Mouse (Mus musculus) heart, postnatal 4 days (tissue): ENCODE results near the gene Tekt3. TPM values are rescaled to one million over a fixed set of nuclear protein-coding genes. Genes with fewer than 3 reads are reported as not detected.

ENCODE experiments used
- DNase-seq: peaks from one replicate; pipeline ENCODE4 v3.0.0; 2021
- total RNA-seq, 2 experiments: library from RNA; stranded (reverse); gene quantifications; 2 replicates each; pipeline ENCODE4 v1.2.3; 2021

Gene Tekt3
- not detected for total RNA-seq

DNA sequence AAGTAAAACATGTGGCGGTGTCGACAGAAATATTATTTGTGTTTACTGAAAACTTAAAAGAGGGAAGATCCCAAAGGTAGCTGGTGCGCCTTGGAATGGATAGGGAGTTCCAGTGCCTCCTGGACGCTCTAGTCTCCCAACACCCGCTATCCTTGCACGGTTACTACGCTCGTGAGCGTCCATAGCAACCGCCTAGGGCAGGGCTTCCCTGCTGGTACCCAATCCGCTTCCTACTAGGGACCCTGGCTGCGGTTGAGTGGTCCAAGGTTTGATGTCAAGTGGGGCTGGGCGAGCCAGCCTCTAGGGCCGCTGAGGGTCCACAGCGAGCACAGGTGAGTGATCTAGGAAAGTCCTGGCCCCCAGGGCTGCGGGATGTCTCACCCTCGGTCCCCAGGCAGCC lies at the start of gene Tekt3:
Gene Tekt3 (plus strand): TSS at position 209 of the 400 bp plus-strand sequence.
- DNase-seq = no peak

DNA sequence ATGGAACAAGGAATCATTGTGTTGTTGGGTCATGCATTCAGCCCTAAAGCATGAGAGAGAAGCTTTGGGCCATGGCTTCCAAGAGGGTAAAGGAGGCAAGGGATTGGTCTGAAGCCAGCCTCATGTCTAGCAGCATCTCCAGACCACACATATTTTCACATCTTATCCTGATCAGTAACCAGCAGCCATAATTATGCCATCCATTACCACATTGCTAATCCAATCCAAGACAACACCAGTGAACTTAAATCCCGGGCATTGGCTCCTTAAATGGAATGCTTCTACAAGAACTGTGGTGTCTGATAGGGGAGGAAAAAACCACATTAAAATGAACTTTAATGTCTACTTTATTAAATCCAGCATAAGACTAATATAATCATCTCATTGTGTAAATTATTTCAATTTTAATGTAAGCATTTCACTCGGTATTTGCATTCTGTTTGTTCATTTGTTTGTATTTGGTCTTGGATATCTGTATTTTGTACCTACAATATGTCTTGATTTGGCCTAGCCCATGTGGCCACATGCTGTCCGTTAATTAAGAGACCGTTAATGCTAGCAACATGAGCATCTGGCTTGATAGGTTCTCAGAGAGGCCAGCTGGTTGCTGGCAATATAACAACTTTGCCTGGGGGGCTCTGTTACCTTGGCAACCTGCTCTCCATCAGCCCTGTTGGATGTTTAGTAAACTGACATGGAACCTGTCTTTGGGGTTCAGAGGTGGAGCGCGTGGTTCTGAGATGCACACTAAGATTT lies 43.9 kb upstream of the Tekt3 start:
- DNase-seq = no peak

DNA sequence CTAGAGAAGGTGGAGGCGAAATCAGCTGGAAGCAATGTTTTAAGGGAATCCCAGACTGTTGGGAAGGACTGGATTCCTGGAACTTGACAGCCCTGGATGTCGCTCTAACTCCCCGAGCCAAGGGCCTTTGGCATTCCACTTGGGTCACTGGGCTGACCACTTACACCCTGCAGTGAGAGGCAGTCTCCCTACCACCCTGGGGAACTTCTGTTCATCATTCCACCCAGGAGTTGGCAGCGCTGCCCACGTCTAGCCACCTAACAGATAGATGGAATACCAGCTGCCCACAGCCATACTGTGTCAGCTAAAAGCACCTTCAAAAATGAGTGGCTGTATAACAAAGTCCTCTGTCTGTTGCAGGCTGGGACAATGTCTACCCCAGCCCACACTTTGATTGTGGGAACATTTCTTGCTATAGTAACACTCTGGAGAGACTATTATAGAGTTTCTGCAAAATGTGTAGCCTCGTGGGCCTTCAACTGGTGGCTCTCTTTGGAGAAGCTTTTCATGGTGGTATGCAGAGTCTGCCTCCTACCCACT lies 43.3 kb upstream of the Tekt3 start:
- DNase-seq = peak; percentile 30

DNA sequence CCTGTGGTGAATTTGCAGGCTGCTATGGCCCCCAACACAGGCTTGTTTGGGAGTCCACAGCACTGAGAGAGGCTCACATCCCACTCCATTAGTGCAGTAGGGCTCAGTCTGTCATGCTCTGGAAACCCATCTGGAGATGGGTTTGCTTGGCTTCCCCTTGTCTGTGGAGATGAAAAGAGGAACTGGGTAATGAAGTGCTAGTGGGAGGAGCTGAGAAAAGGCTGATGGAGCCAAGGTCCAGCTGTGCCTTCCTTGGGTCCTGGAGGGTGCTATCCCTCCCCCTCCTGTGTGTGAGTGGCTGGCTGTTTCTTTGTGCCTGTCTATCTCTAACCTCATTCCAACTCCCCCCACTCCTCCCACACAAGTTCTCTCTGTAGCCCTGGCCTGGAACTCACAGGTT lies 40.8 kb upstream of the Tekt3 start:
- no peak for DNase-seq

DNA sequence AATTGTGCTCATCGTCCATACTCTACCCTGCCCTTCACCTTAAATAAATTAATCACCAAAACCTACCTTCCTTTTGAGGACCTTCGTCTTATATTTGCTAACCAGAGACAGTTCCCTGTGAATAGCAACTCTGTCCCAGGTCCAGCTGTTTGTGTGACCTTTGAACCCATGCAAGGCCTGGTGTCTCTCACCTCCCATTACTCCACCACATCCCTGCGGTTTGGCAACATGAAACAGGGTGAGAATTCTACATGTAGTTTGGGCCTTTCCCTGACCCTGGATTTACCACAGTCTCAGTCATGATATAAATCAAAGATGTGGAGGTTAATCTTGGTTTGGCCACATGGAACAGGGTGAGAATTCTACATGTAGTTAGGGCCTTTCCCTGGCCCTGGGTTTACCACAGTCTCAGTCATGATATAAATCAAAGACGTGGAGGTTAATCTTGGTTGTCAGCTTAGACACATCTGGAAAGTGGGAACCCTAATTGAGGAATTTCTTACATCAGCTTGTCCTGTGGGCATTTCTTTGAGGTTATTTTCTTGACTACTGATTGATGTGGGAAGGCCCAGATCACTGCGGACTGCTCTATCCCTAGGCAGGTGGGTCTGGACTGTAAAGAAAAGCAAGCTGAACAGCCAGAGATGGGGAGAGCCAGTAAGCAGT lies 40.2 kb upstream of the Tekt3 start:
- DNase-seq = no peak

DNA sequence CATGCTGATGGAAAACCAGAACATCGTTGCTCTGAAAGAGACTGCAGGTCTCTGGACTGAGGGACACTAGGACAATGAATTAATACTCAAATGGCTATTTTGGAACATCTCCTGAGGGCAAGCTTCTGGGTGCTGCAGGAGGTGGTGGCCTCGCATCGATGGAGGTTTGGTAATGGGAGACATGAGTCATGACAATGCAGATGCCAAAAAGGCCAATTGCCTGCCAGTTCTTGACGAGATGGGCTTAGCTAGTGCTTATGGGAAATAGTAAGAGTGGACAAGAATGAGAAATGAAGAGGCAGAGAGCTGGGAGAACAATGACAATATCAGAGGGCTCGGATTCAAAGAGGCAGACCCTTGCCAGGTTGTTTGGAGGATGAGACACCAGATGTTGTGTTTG lies 38.0 kb upstream of the Tekt3 start:
- DNase-seq = peak; percentile 44

DNA sequence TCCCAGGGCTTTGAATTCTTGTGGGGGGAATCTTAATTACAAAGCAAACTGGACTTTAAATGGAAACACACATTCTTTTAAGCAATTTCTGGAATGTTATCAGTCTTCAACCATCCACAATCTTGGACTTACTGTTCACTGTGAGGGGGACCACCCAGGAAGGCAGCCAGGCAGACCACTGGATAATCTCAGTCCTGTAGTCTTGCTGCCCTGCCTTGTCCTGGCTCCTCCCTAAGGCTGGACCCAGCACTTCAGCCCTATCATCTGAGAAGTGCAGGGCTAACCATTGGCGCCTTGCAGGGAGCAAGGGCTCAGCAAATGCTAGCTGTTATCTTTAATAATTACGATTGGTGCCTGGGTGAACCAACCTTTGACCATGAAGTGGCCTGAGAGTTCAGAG lies 37.3 kb upstream of the Tekt3 start:
- peak; percentile 27 for DNase-seq

DNA sequence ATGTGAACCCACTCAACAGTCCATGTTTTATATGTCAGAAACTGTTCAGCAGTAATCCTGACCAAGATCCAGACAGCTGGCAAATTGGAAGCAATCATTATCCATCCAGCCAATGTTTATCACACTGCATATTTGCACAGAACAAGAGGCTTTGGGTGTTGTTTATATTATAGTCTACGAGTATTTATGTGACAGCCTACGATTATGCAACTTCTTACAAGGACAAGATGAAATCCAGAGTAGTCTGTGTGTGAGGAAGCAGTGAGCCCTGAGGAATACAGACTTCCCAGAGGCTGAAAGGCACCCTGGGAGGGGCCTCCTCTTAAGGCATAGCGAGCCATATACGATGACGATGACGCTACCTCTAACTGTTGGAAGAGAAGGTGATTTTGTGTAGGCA lies 36.0 kb upstream of the Tekt3 start:
- DNase-seq = no peak

DNA sequence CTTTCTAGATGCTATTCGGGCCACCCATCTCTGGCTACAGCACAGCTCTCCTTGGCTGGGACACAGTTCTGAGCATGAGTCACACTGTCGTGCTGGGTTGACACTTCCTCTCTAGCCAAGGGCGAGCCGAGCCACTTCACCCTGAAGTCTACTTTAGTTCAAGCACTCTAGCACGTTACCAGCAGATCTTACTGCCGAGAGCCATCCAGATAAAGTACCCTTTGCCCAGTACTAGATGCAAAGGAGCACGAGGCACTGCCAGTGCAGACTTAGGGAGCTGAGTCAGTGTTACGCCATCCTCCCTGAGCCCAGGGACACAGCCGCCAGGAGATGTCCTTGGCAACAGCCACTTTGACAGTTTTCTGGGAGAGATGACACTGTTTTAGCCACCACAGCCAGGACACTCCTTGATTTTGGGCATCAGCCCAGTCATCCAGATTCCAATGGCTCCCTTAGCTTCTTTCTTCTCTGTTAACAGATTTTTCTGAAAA lies 34.8 kb upstream of the Tekt3 start:
- DNase-seq = peak; percentile 47

DNA sequence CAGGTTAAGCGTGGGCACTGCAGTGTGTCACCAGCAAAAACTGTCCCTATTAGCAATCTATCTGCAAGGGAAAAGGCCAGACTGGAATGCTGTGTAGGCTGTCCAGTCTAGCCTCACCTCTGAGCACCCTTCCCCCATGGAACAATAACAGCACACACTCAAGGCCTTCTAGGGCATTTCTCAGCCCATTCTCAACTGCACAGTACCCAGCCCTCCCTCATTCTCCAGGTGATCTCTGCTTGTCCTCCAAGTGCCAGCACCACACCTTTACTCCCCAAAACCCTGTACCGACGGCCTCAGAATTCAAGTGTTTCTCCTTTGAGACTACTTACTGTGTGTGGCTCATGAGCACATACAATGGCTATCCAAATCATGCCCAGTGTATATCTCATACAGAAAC lies 33.3 kb upstream of the Tekt3 start:
- no peak for DNase-seq

DNA sequence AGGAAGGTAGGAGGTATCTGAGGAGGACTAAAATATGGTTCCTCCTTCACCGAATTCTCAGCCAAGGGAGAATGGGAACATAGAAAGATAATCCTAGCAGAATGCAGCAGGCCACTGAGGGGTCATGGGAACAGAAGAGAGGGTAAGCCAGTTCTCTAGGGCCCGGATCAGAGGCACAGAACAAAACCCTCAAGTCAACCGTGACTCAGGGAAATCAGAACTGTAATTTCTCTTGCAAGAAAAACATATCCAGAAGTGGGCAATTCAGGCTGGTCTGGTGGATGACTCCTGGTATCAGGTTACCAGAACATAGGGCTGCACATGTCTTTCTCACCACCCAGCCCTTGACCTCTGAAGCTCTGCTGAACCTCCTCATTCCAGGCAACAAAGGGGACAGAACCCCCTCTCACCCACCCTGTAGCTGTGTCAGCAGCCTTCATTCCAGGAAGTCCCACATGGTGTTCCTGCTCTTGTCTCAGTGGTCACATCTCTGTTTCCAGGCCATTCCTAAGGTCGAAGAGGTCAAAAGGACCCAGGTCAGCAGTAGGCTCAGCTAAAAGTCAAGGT lies 32.2 kb upstream of the Tekt3 start:
- DNase-seq = no peak

DNA sequence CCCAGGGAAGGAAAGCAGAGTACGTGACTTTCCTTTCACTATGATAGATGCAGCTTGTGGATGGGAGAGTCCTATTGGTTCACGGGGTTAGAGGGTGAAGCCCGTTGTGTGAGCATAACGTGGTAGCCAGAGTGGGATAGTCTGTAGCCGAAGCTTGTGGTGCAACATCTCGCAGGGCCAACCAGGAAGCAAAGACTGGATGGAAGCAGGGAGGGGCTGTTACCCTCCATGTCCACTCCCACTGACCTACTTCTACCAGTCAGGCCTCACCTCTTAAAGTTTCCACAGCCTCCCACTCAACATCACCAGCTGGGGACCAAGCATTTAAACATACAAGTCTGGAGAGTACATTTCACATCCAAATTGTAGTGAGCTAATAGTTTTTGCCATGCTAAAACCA lies 31.7 kb upstream of the Tekt3 start:
- DNase-seq = no peak

DNA sequence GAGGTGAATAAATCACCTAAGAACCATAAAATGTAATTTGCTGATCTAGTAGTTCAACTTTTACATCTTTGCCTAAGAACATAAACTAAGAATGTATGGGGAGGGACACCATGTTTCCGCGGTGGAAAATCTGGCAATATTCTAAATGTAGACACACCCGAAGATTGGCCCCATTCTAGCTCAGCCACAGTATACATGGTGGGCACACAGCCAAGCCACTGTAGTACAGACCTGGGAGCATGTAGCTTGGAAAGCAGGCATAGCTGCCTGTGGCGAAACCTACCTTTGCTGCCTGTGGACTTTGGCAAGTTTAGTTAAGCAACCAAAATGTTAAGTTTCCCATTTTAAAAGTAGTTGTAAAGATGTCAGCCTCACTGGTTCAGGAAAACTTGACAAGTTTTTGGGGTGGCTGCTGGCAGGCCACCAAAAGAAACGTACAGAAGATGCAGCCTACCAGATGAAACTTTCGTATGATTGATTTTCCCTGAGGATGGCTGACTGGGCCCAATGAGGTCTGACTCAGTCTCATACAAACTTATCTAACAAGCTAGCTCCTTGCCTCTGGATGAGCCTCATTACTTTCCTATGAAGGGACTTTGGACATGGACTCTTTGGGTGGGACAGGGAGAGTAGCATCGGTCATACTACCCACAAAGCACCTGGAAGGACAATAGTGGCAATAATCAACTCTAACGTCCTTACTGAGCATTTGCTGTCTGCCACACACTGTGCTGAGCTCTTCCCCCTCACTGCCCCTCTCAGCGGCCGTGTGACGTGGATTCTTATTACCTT lies 25.8 kb upstream of the Tekt3 start:
- no peak for DNase-seq

DNA sequence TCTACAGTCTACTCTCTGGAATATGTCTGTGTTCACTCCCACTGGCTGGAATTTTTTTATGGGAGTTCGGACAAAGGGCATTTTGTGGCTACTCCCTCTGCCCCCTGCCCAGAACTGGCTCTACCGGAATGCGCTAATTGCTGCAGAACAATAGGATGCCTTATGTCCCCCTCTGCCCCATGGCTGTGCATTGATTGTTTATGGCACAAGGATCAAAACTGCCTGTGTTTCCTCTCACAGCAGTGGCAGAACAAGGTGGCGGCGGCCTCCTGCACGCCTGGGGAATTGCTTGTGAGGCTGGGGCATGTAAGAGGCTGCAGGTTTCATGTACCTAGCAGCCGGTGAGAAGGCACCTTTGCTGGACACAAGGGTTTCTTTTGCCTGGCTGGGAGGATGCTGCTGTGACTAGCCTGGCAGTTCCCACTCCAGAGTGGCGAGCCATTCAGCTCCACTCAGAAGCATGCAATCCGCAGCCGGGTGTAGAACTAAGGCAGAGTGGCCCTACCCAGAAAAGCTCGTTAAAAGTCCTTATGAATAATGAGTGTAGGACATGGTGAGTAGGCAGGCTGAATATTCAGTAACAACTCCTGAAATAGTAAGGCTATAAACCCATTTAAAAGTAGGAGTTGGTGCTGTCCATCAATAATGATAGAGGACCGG lies 21.3 kb upstream of the Tekt3 start:
- DNase-seq = no peak

DNA sequence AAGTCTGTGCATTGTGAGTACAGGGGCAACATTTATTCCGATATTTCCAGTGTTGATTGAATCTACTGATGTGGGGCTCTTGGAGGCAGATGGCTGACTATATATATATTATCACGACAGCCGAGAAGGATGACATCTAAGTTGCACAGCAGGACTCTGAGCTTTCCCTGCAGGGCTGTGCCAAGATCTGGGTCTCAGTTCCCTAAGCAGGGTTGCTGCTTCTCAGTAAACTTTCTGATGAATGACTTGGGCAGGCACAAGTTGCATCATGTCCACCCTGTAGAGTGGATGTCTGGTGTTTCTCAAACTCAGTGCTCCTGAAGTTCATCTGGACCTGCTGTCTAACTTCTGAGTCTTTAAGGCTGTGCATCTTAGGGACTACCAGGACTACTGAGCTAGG lies 15.7 kb upstream of the Tekt3 start:
- DNase-seq = no peak

DNA sequence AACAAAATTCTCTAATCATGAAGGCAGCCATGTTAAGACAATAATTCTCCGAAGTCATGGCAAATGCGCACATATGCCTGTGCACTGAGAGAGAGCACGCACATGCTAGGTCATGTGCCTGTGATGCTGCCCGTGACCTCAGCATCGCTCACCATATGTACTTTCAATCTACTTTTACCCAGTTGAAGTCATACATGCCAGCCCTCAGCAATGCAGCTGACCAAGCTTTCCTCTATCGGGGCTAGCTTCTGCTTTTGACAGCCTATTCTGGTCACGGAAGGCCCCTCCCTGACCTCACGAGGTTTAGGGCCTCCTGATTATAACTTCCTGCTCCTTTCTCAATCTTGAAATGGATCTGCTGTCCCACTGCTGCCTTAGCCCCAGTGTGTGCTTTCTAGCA lies 15.1 kb upstream of the Tekt3 start:
- DNase-seq = no peak

DNA sequence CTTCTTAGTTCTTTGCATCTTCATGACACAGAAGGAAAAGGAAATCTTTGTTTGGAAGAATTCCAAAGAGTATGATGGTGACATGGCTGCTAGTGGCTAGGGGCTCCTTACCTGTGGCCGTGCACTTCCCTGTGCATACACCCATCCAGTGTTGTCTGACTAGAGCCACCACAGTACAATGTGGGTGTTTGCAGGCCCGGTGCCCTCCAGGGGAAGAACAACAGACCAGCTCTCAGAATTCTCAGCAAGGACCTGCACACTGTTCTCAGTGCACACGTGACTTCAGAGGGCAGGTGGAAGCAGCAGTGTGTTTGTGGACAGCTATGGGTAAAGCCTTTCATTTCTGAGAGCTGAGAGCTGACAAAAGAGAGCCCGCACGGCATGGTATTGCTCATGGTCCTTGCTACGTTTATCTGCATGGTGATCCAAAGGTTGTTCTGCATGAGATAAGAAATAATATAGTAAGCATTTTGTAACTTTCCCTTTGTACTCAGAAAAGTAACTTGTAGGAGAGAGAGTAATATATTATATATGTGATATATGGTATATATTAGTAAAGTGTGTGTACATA lies 11.0 kb upstream of the Tekt3 start:
- DNase-seq = no peak

DNA sequence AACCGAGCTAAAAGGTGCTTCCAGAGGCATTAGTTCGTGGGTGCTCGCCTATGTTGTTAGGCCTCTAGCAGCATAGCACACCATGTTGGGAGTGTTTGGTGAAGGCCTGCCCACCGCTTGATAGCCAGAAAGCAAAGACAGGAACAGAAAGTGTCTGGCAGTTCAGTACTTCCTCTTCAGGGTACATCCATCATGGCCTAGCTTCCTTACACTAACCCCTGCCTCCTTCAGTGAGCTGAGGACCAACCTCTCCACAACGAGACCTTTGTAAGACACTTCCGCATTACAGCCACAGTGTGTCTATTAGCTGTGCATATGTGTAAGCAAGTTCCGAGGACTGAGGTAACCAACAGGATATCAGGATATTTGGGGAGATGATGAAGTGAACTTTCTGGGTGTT lies 10.4 kb upstream of the Tekt3 start:
- DNase-seq = no peak

DNA sequence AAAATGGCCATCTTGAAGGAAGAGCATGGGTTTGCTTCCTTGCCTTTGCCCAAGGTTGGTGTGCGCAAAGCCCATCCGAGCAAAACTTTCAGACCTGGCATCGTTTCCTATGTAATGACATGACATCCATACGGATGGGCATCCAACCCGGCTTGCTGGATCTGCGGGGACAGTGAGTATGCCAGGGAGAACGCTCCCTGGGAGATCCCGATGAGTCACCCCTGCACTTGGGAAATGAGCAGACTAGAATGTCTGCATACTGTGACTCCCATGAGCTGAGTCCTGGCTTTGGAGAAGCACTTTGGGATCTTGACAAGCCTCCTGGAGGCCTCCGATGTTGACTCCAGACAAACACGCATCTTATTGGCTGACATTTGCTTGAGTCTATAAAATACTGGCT lies 9.5 kb upstream of the Tekt3 start:
- DNase-seq = no peak

DNA sequence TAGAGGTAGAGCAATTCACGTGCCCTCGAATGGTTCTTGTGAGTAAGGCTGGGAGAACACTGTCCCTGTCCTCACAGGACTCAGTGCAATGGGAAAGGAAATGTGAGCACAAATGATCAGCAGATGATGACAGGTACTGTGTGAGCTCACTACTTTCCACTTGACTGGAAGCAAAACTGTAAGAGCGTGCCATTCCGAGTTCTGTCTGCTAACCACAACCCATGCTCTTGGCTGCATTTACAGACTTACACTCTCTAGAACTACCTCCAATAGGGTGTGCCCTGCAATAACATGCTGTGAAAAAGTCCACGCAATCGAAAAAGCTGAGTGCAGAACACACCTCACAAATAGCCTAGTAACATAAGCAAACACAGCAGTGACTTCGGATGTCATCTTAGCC lies 5.9 kb upstream of the Tekt3 start:
- no peak for DNase-seq

DNA sequence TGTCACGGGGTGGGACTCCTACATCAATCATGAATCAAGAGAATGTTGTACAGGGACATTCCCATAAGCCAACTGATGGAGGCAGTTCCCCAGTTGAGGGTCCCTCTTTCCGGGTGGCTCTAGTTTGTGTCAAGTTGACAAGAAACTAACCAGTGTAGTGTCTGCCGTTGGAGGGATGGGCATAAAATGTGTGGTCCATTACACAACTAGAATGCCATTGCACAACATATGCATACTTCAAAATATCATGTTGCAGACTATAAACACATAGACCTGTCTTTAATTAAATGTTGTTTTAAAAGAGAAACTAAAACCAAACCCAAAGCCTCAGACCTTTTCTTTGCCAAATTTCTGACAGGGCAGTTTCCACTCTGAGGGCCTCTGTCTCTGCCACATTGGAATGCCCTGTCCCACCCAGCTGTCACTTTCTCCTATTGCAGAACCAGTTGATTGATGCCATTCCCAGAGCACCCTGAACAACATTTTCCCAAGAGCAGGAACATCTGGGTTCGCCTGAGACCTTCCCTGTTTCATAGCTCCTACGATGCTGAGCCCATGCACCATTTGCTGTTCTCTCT lies 3.0 kb upstream of the Tekt3 start:
- DNase-seq = no peak

DNA sequence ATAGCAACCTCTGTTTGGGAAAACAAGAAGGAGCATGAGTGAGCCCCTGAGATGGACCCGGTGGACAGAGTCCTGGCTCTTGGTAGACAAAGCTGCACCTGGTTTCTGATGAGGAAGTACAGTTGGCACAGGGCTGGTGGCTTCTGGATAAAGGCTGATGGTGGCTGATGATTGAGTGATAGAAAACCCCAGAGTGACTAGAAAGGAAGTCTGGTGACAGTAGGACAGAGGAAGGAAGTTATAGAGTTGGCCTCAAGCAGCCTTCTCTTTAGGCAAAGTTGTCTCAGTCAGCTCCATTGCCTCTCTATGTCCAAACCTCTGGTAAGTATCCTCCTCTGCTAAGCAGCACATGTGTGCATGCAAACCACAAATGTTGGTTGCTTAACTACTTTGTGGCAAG lies 1.5 kb upstream of the Tekt3 start:
- DNase-seq = no peak
